Mouse (Mus musculus) ovary, postnatal 36 days (tissue): ENCODE results near the gene Ssc4d.

ENCODE experiments used
- DNase-seq: peaks from one replicate; pipeline ENCODE4 v3.0.0; 2022; ENCODE audit warnings: low spot score, mixed read lengths

The Ssc4d gene

GRCm38 (mm10) chr5:135940587-135940986, 33.7 kb downstream of the Ssc4d start:
- peak; percentile 10 for DNase-seq

GRCm38 (mm10) chr5:135935641-135936190, 38.6 kb downstream of the Ssc4d start:
- DNase-seq, result no peak

- DNase-seq, result no peak
Observed at GRCm38 (mm10) chr5:135935176-135935523, 39.2 kb downstream of the Ssc4d start.

- peak; percentile 98 for DNase-seq
Observed at GRCm38 (mm10) chr5:135934481-135935175, 39.7 kb downstream of the Ssc4d start, which contains the start of gene Ywhag. TSS of gene Ywhag (minus strand) at chr5:135934616.

DNA sequence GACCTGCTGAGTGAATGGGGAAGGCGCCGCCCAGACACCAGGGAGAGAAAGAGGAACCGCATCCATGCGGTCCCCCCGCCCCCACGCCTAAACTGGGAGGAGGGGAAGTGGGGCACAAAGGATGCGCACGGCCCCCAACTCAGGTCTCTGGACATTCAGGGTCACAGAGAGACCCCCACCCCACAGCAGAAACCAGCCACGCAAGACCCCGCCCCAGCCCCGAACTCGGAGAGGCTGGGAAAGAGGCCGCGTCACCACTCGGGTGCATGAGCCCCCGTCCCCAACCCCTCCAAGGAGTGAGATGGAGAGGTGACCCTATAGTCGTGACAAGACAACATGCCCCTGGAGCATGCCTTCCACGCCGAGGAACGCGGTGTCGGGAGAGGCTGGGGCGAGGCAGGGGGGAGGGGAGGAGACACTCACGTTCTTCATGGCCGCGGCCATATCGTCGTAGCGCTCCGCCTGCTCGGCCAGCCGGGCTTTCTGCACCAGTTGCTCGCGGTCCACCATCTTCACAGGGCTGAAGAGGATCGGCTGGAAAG, 40.4 kb downstream of the Ssc4d start:
- DNase-seq, result peak; percentile 62

DNA sequence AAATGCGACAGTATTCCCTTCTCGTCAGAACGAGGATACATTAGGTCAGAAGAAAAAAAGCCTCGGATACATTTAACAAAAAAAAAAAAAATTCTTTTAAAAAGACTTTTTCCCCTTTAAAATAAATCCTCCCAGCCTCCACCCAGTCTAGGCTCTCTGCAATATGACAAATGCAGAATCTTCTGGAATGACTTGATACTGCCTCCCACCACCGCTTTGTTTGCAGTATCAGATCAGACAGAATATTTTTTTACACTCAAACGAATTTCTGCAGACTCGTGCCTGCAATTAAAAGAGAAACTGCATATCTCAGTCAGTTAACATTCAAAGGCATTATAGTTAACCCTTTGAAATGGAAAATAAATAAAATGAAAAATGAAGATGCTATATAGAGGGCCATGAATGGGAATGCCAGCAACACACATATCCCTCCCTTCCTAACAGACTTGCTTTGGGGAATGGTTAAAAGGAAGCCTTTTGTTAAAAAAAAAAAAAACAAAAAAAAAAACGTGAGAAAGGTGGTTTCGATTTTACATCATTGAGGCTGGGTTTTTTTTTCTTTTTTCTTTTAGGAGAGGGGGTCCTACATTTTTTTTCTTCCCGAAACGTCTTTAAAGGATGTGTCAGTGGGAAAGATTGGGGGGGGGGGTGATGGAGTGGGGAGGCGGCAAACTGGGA, 41.0 kb downstream of the Ssc4d start:
- DNase-seq, result no peak

DNA sequence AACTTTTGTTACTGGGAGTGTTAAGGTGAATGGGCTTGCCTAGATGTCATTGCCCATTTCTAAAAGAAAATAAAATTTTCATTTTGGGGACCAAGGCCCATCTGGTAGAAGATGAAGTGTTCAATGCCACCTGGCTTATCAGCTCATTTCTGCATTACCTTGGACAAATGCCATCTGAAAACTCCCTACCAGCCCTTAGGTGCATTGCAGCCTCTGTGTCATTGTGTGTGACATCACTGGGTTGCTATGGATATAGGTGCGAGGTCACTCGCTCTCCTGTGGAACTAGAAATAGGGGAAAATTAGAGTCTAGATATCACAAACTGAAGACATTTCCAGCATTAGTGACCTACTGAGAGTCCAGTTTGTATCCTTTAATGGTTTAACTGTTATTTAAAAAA, 42.0 kb downstream of the Ssc4d start:
- DNase-seq, result no peak

- DNase-seq, result no peak
Observed at GRCm38 (mm10) chr5:135931526-135931925, 42.8 kb downstream of the Ssc4d start.

- DNase-seq, result no peak
Observed at GRCm38 (mm10) chr5:135929685-135930424, 44.5 kb downstream of the Ssc4d start.

DNA sequence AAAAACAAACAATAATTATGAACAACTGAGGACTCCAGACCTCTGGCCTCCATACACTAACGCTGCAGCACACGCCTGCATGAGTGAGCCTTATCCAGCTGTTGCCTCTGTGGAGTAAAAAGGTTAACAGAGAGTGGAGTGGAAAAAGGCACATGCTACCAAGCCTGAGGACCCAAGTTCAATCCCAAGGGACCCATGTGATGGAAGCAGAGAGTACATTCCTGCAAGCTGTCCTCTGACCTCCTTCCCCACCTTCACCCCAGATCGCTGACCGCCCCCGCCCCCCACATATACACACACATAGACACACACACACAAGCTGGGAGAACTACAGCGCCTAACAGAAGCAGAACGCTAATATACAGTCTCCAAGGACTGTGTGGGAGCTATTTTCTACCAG, 50.4 kb downstream of the Ssc4d start:
- no peak for DNase-seq

GRCm38 (mm10) chr5:135919902-135920301, 54.4 kb downstream of the Ssc4d start:
- DNase-seq, result no peak

DNA sequence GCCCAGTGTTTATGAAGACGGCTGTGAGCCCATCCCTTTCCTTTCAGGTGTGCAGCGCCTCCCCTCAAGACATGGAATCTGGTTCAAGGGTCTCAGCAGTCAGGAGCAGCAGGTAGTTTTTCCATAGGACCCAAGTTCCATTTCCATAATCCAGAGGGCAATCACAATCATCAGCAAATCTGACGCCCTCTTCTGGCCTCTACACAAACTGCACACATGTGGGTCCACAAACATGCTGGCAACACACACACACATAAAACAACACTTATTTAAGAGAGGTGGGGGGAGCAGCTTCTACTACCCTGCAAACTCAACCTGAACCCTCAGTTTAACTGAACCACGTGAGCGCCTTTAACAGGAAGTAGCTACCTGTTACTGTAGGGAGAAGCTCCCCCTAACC, 55.7 kb downstream of the Ssc4d start:
- no peak for DNase-seq

DNA sequence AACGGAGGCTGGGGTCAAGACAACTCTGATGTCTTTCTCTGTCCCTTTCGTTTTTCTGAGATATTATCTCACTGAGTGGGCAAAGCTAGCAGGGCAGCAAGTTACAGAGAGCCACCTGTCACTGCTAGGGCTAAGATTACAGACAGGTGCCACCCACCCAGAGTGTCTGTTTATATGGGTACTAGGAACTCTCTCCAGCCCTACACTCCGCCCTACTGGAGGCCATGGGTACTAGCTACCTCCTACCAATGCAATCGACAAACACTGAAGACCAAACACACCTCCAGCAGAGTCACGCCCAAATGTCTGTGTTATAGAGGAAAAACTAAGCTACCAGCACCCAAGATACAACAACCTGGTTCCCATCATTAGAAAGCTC, 56.3 kb downstream of the Ssc4d start:
- DNase-seq, result no peak

GRCm38 (mm10) chr5:135917327-135918058, 56.8 kb downstream of the Ssc4d start:
- no peak for DNase-seq

DNA sequence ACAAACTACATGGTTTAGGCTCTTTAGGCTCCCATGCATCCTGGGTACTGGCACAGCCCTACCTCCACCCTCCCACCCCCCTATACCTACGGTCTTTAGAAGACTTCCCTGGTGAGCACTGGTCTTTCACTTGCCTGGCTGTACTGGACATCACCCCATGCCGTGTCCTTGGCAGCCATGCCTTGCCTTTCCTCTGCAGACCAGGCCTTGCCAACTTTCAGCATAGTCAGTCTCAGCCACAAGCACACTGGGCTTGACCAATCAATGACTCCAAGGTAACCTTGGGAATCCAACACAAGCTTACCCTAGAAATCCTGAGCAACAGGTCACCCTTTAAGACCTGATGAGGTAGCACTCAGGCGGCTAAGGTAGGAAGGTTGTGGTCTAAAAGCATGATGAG, 57.7 kb downstream of the Ssc4d start:
- DNase-seq, result no peak

DNA sequence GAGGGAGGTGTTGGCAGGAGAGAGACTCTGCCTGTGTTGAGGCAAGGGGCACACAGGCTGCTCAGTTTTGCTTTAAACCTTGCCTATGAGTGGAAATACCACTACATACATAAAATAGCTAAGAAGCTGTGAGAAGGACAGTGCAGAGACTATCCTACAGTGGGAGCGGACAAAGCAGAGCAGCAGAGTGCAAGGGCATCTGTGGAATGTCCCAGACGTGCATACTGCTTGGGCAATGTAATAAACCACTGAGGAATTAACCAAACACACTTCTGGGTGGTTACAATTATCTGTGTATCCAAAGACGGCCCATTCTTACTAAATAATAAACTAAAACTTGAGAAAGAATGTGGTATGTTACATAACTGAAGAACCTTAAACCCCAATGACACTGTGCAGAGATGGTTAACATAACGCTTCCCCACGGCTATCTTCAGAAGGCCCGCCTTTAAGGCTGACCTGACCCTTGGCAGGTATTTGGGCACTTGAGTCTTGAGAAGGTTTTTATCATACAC, 58.2 kb downstream of the Ssc4d start:
- DNase-seq, result no peak

DNA sequence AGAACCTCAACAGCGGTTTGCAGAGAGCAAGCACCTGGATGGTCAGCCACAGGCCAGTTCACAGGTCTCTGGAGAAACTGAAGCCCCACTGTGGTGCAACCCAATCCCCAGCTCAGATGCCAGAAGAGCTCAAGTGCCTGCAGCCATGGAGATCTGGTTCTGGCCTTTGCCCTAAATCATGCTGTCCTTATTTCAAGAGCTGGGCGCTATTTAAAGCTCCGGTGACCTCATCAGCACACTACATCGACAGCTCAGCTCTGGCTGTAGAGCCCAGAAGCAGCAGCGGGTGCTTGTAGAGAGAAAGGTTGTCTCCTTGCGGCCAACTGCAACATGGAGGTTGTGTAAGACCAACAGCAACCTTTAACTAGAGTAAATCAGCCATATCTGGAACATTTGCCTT, 60.2 kb downstream of the Ssc4d start:
- DNase-seq, result no peak

DNA sequence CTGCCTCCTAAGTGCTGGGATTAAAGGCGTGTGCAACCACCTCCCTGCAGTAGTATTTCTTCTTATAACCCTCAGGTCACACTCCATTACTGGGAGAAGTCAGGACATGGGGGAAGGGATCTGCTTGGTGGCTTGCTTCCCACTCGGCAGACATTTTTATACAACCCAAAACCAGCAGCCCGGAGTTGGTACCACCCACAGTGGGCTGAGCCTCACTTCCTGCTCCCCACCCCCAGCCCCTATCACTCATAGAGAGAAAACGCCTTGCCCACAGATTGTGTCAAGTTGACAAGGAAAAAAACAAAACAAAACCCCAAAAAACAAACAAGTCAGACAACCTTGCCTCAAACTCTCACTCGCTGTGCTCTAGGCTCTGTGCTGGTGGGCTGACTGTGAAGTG, 61.1 kb downstream of the Ssc4d start:
- no peak for DNase-seq

DNA sequence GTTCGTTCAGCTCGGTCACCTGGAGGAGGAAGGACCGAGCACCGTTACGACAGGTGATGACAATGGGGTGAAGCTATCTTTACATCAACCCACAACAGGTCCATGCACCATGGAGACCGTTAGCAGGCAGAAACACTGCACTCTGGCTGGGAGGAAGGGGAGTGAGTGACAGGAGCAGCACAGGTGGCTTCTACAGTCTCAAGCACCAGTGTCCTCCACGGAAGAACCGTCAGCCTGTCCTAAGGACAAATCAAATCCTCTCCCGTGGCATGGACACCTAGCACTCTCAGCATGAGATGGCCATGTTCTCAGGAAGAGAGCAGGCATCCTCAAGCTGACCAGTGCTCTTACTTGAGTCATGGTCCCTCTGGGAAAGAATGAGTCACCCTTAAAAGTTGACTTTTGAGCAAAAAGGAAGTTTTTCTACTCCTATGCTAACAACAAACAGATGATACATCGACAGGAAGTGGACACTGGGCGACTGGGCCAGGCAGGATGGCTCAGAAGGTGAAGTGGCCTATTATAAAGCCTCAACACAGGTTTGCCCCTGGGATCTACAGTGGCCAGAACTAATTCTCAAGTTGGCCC, 62.6 kb downstream of the Ssc4d start:
- DNase-seq, result no peak

GRCm38 (mm10) chr5:135910813-135911212, 63.5 kb downstream of the Ssc4d start:
- DNase-seq, result no peak
